In the genomic region with DNA sequence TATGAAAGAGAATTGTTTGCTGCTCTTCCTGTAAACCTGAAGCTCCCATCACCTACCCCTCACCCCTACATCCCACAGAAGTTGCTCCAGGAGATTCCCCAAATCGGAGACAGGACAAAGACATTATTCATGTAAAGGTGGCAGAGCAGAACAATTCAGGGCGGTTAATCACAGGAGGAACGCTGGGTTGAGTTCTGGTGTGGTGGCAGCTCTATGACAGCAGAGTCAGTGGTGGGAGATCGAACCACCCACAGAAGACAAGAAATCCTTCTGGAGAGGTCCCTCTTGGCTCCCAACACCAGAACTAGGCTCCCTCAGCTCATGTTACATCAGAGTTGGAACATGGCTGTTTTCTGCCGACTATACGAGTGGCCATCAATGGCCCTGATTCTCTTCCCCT, we compare ENCODE assay signal across 11 mouse cellular contexts. TPM values are rescaled to one million over a fixed set of nuclear protein-coding genes. Genes with fewer than 3 reads are reported as not detected.
DNase-seq lines count a peak whose midpoint lies in the region; ATAC-seq lines count a peak whose summit lies in the region.
"Had no signal": no experiment of that assay in that cellular context is flagged by ENCODE, and none has a peak within 500 bp of the region (broad histone marks: within the 10 kb centered on the region; RNA-seq: fewer than 3 reads in every experiment).

No protein-coding gene starts in this region.

- no peak for ATAC-seq in midbrain, embryonic 16.5 days
- no peak for ATAC-seq in embryonic facial prominence, embryonic 13.5 days (ENCODE audit: insufficient number of reproducible peaks, insufficient read depth, low FRiP score, low TSS enrichment, low read depth)
- peak; percentile 15 for ATAC-seq in hindbrain, embryonic 13.5 days (ENCODE audit: low FRiP score)
- ATAC-seq in neural tube, embryonic 11.5 days (ENCODE audit: insufficient read depth, low FRiP score, low TSS enrichment): peak; percentile 43

- H3K4me1 ChIP-seq in midbrain, embryonic 10.5 days: peaks cover 22% of the 10 kb centered on the region
- H3K4me1 ChIP-seq in midbrain, embryonic 16.5 days (ENCODE audit: control insufficient read depth, insufficient read depth, low read length): peaks cover 7% of the 10 kb centered on the region; the same call in 1 of the 2 replicates
- H3K4me1 ChIP-seq in embryonic facial prominence, embryonic 13.5 days: peaks cover 17% of the 10 kb centered on the region
- peaks cover 17% of the 10 kb centered on the region for H3K4me1 ChIP-seq in hindbrain, embryonic 13.5 days (replicated peaks)
- 0 out of 2 replicates have a peak, but pooled peaks cover 11% of the 10 kb centered on the region for H3K4me1 ChIP-seq in neural tube, embryonic 11.5 days (ENCODE audit: control insufficient read depth, insufficient read depth, low read length)
- H3K4me1 ChIP-seq: lung, embryonic 15.5 days had no signal

- no peak overlapping the region for H3K4me3 ChIP-seq in midbrain, embryonic 10.5 days
- no peak overlapping the region for H3K4me3 ChIP-seq in midbrain, embryonic 16.5 days (ENCODE audit: low read depth, low read length)
- no peak overlapping the region for H3K4me3 ChIP-seq in embryonic facial prominence, embryonic 13.5 days
- H3K4me3 ChIP-seq in hindbrain, embryonic 13.5 days: no peak overlapping the region
- no peak overlapping the region for H3K4me3 ChIP-seq in neural tube, embryonic 11.5 days (ENCODE audit: low read depth, low read length)
- H3K4me3 ChIP-seq: lung, embryonic 15.5 days had no signal

- intact Hi-C loops in gastrocnemius, postnatal 14 days (cut with DNase I; ENCODE audit: low total_unique reads): no loop called here

- H3K27ac ChIP-seq in midbrain, embryonic 10.5 days (replicated peaks): peak overlapping the region; percentile 80
- no peak overlapping the region for H3K27ac ChIP-seq in midbrain, embryonic 16.5 days (ENCODE audit: low read length)
- peak overlapping the region; percentile 39; the same call in 1 of the 2 replicates for H3K27ac ChIP-seq in embryonic facial prominence, embryonic 13.5 days
- H3K27ac ChIP-seq in hindbrain, embryonic 13.5 days: peak overlapping the region; percentile 85
- H3K27ac ChIP-seq in neural tube, embryonic 11.5 days (ENCODE audit: low read depth, low read length): peak overlapping the region; percentile 89
- H3K27ac ChIP-seq: lung, embryonic 15.5 days had no signal

- no peaks in the 10 kb centered on the region for H3K9me3 ChIP-seq in midbrain, embryonic 10.5 days (replicated peaks)
- H3K9me3 ChIP-seq in midbrain, embryonic 16.5 days (replicated peaks; ENCODE audit: control insufficient read depth, low read length, poor library complexity, severe bottlenecking): no peaks in the 10 kb centered on the region
- no peaks in the 10 kb centered on the region for H3K9me3 ChIP-seq in embryonic facial prominence, embryonic 13.5 days
- no peaks in the 10 kb centered on the region for H3K9me3 ChIP-seq in hindbrain, embryonic 13.5 days
- H3K9me3 ChIP-seq in neural tube, embryonic 11.5 days (ENCODE audit: control insufficient read depth, low read length): no peaks in the 10 kb centered on the region
- H3K9me3 ChIP-seq: lung, embryonic 15.5 days had no signal

- H3K4me2 ChIP-seq in midbrain, embryonic 16.5 days (ENCODE audit: low read length): no peak overlapping the region
- peak overlapping the region; percentile 14; the same call in 1 of the 2 replicates for H3K4me2 ChIP-seq in embryonic facial prominence, embryonic 13.5 days
- H3K4me2 ChIP-seq in hindbrain, embryonic 13.5 days: 0 out of 2 replicates have a peak overlapping the region, but pooled peaks have one; percentile 21
- H3K4me2 ChIP-seq in neural tube, embryonic 11.5 days (ENCODE audit: low read depth): peak overlapping the region; percentile 2; the same call in 1 of the 2 replicates
- H3K4me2 ChIP-seq: lung, embryonic 15.5 days had no signal

- H3K9ac ChIP-seq in midbrain, embryonic 16.5 days (ENCODE audit: low read depth, low read length): no peak overlapping the region
- H3K9ac ChIP-seq in embryonic facial prominence, embryonic 13.5 days: no peak overlapping the region
- H3K9ac ChIP-seq in hindbrain, embryonic 13.5 days: no peak overlapping the region
- peak overlapping the region; percentile 32; the same call in 1 of the 2 replicates for H3K9ac ChIP-seq in neural tube, embryonic 11.5 days (ENCODE audit: low read length)
- H3K9ac ChIP-seq: lung, embryonic 15.5 days had no signal

- no peaks in the 10 kb centered on the region for H3K27me3 ChIP-seq in midbrain, embryonic 10.5 days (ENCODE audit: low read depth, poor library complexity, severe bottlenecking)
- H3K27me3 ChIP-seq in midbrain, embryonic 16.5 days (ENCODE audit: control insufficient read depth, insufficient read depth, low read depth, low read length): no peaks in the 10 kb centered on the region
- H3K27me3 ChIP-seq in embryonic facial prominence, embryonic 13.5 days: no peaks in the 10 kb centered on the region
- no peaks in the 10 kb centered on the region for H3K27me3 ChIP-seq in hindbrain, embryonic 13.5 days
- no peaks in the 10 kb centered on the region for H3K27me3 ChIP-seq in neural tube, embryonic 11.5 days (ENCODE audit: control insufficient read depth, insufficient read depth, low read length)
- H3K27me3 ChIP-seq: lung, embryonic 15.5 days had no signal

- no peaks in the 10 kb centered on the region for H3K36me3 ChIP-seq in midbrain, embryonic 10.5 days
- no peaks in the 10 kb centered on the region for H3K36me3 ChIP-seq in midbrain, embryonic 16.5 days (ENCODE audit: control insufficient read depth, insufficient read depth, low read length)
- no peaks in the 10 kb centered on the region for H3K36me3 ChIP-seq in embryonic facial prominence, embryonic 13.5 days
- no peaks in the 10 kb centered on the region for H3K36me3 ChIP-seq in hindbrain, embryonic 13.5 days
- H3K36me3 ChIP-seq in neural tube, embryonic 11.5 days (ENCODE audit: control insufficient read depth, insufficient read depth, low read length): no peaks in the 10 kb centered on the region
- H3K36me3 ChIP-seq: lung, embryonic 15.5 days had no signal

- 38% methylated on average over 6 of the region's 6 CpGs for WGBS in midbrain, embryonic 10.5 days
- 33% methylated on average over 6 of the region's 6 CpGs for WGBS in midbrain, embryonic 16.5 days
- 42% methylated on average over 6 of the region's 6 CpGs for WGBS in embryonic facial prominence, embryonic 13.5 days
- WGBS in hindbrain, embryonic 13.5 days: 32% methylated on average over 6 of the region's 6 CpGs
- 27% methylated on average over 6 of the region's 6 CpGs for WGBS in neural tube, embryonic 11.5 days

- no peak for DNase-seq in midbrain, embryonic 10.5 days (ENCODE audit: low spot score)
- no peak for DNase-seq in neural tube, embryonic 11.5 days (ENCODE audit: low spot score)
- no peak for DNase-seq in gastrocnemius, postnatal 14 days
- no peak for DNase-seq in thymus, postnatal 14 days
- DNase-seq: adrenal gland, postnatal 25 days; cerebellum, adult 11-12 months; spleen, adult 18-20 months had no signal

RNA-seq across cellular contexts. Expression of a gene that starts 27.2 kb away (rescaled TPM):
- 7.7 and 12.4 TPM in 2 replicates for polyA plus RNA-seq in midbrain, embryonic 10.5 days (2016; fragmentation: Nextera tagmentation; extraction: Ambion mirVana)
- 23.6 and 26.1 TPM in 2 replicates for polyA plus RNA-seq in midbrain, embryonic 16.5 days (2015; fragmentation: Nextera tagmentation; extraction: Ambion mirVana)
- polyA plus RNA-seq in embryonic facial prominence, embryonic 13.5 days (2015; fragmentation: Nextera tagmentation; extraction: Ambion mirVana): 1.3 and 1.4 TPM in 2 replicates
- polyA plus RNA-seq in hindbrain, embryonic 13.5 days (2015; fragmentation: Nextera tagmentation; extraction: Ambion mirVana): 30.9 and 31.3 TPM in 2 replicates
- polyA plus RNA-seq in neural tube, embryonic 11.5 days (2014; fragmentation: Nextera tagmentation; extraction: Ambion mirVana): 20.9 and 24.4 TPM in 2 replicates
- total RNA-seq in gastrocnemius, postnatal 14 days (2021): 10 to 100 TPM; 40.3 to 48.2 TPM

Comparison
In these comparisons a context has a peak if more than half of its experiments do, and no peak if none do; other contexts are left out.
1. ATAC-seq: peak in hindbrain, embryonic 13.5 days (single experiment) and neural tube, embryonic 11.5 days (single experiment); none in midbrain, embryonic 16.5 days (single experiment) and embryonic facial prominence, embryonic 13.5 days (single experiment).